ENCODE assay signal across 20 mouse cellular contexts in genomic region chr14:61817711-61818110, GRCm38 (mm10).
DNase-seq lines count a peak whose midpoint lies in the region; ATAC-seq and TF ChIP-seq lines count a peak whose summit lies in the region.
"Had no signal": no experiment of that assay in that cellular context is flagged by ENCODE, and none has a peak within 500 bp of the region (broad histone marks: within the 10 kb centered on the region; RNA-seq: fewer than 3 reads in every experiment).

No protein-coding gene starts in this region.

- DNase-seq in kidney, adult 2 months, result peak; percentile 59
- peak; percentile 24 for DNase-seq in adrenal gland, adult 8-10 months
- peak; percentile 60 to 69 for DNase-seq in adrenal gland, postnatal 36 days
- peak; percentile 39 for DNase-seq in kidney, postnatal 14 days
- no peak for DNase-seq in thymus, postnatal 10 days (ENCODE audit: low spot score in 2 of 2)
- no peak for DNase-seq in left cerebral cortex, postnatal 4 days
- DNase-seq in gastrocnemius, postnatal 4 days (ENCODE audit: low spot score in 2 of 2), result no peak
- DNase-seq: cerebellum, postnatal 10 days; heart, postnatal 10 days; lung, postnatal 36 days; right cerebral cortex, postnatal 25 days; thymus, postnatal 36 days had no signal

- no peak for ATAC-seq in kidney, embryonic 15.5 days (replicated peaks; ENCODE audit: low FRiP score)
- ATAC-seq: forebrain, embryonic 13.5 days; intestine, embryonic 15.5 days had no signal

- no peaks in the 10 kb centered on the region for H3K36me3 ChIP-seq in kidney, adult 2 months (ENCODE audit: control insufficient read depth, insufficient read depth, low read length)
- no peaks in the 10 kb centered on the region for H3K36me3 ChIP-seq in kidney, embryonic 15.5 days
- H3K36me3 ChIP-seq: embryonic facial prominence, embryonic 10.5 days; hindbrain, embryonic 13.5 days; intestine, embryonic 15.5 days; limb, embryonic 12.5 days; neural tube, embryonic 12.5 days had no signal

- H3K27me3 ChIP-seq in kidney, adult 2 months (replicated peaks; ENCODE audit: control insufficient read depth, insufficient read depth, low read length), result no peaks in the 10 kb centered on the region
- H3K27me3 ChIP-seq in kidney, embryonic 15.5 days, result no peaks in the 10 kb centered on the region
- H3K27me3 ChIP-seq: forebrain, embryonic 13.5 days; hindbrain, embryonic 13.5 days; intestine, embryonic 15.5 days; limb, embryonic 12.5 days; neural tube, embryonic 12.5 days had no signal

- intact Hi-C loops in left cerebral cortex, postnatal 4 days (cut with DNase I), result no loop called here

- peak overlapping the region; percentile 7; the same call in 1 of the 2 replicates for H3K27ac ChIP-seq in kidney, adult 2 months (ENCODE audit: insufficient read depth, low read depth, low read length)
- H3K27ac ChIP-seq in kidney, embryonic 15.5 days, result no peak overlapping the region
- H3K27ac ChIP-seq: embryonic facial prominence, embryonic 10.5 days; forebrain, embryonic 13.5 days; hindbrain, embryonic 13.5 days; intestine, embryonic 15.5 days; limb, embryonic 12.5 days; neural tube, embryonic 12.5 days had no signal

- no peak for TF ChIP-seq CTCF in kidney, adult 2 months (conservative IDR thresholded peaks at IDR 0.05; ENCODE audit: insufficient read depth, insufficient read length, low read depth, low read length)

- H3K9ac ChIP-seq in kidney, embryonic 15.5 days, result no peak overlapping the region
- H3K9ac ChIP-seq: forebrain, embryonic 13.5 days; hindbrain, embryonic 13.5 days; intestine, embryonic 15.5 days; limb, embryonic 12.5 days; neural tube, embryonic 12.5 days had no signal

- WGBS in kidney, adult 2 months, result 26% methylated on average over 11 of the region's 11 CpGs
- 28% methylated on average over 11 of the region's 11 CpGs for WGBS in kidney, embryonic 15.5 days

- no peak overlapping the region for H3K4me3 ChIP-seq in kidney, adult 2 months (ENCODE audit: insufficient read depth, low read depth, low read length)
- H3K4me3 ChIP-seq in kidney, embryonic 15.5 days (replicated peaks), result no peak overlapping the region
- H3K4me3 ChIP-seq: embryonic facial prominence, embryonic 10.5 days; forebrain, embryonic 13.5 days; hindbrain, embryonic 13.5 days; intestine, embryonic 15.5 days; limb, embryonic 12.5 days; neural tube, embryonic 12.5 days had no signal

- H3K9me3 ChIP-seq in kidney, embryonic 15.5 days (replicated peaks), result no peaks in the 10 kb centered on the region
- H3K9me3 ChIP-seq: embryonic facial prominence, embryonic 10.5 days; forebrain, embryonic 13.5 days; hindbrain, embryonic 13.5 days; intestine, embryonic 15.5 days; neural tube, embryonic 12.5 days had no signal

- TF ChIP-seq POLR2A in kidney, adult 2 months (IDR thresholded peaks at IDR 0.05; ENCODE audit: low read depth, low read length), result no peak

- H3K4me1 ChIP-seq in kidney, adult 2 months (ENCODE audit: control insufficient read depth, insufficient read depth, low read length), result no peaks in the 10 kb centered on the region; the same call in 1 of the 2 replicates
- peaks cover 14% of the 10 kb centered on the region for H3K4me1 ChIP-seq in kidney, embryonic 15.5 days
- H3K4me1 ChIP-seq: forebrain, embryonic 13.5 days; hindbrain, embryonic 13.5 days; intestine, embryonic 15.5 days; neural tube, embryonic 12.5 days had no signal

- H3K4me2 ChIP-seq in kidney, embryonic 15.5 days, result no peak overlapping the region
- H3K4me2 ChIP-seq: forebrain, embryonic 13.5 days; hindbrain, embryonic 13.5 days; intestine, embryonic 15.5 days; limb, embryonic 12.5 days; midbrain, embryonic 11.5 days; neural tube, embryonic 12.5 days had no signal

Comparison
In these comparisons a context has a peak if more than half of its experiments do, and no peak if none do; other contexts are left out.
1. DNase-seq: peak in kidney, adult 2 months (single experiment), adrenal gland, adult 8-10 months (single experiment), adrenal gland, postnatal 36 days (2 of 2) and kidney, postnatal 14 days (single experiment); none in thymus, postnatal 10 days (0 of 2), left cerebral cortex, postnatal 4 days (single experiment) and gastrocnemius, postnatal 4 days (0 of 2).